Mouse (Mus musculus) mature B cell (primary cell): ENCODE measurements around the gene Arrdc5.

Experiments
- in situ Hi-C: fragments of 300-500 bp; cut with MboI; formaldehyde crosslinking; loops from 2 replicates; pipeline ENCODE4 v1.14.3; 2019

Arrdc5 gene

GRCm38 (mm10) chr17:56300186-56300585, at the start of gene Arrdc5:
Gene Arrdc5 (minus strand): TSS chr17:56300286.
- in situ Hi-C loops, result no loop called here

- in situ Hi-C loops, result no loop called here
Observed at GRCm38 (mm10) chr17:56348586-56348985, 48.5 kb upstream of the Arrdc5 start.

GRCm38 (mm10) chr17:56348128-56348527, 48.0 kb upstream of the Arrdc5 start:
- in situ Hi-C loops, result no loop called here

GRCm38 (mm10) chr17:56345364-56345763, 45.3 kb upstream of the Arrdc5 start:
- in situ Hi-C loops, result no loop called here

GRCm38 (mm10) chr17:56343466-56343865, 43.4 kb upstream of the Arrdc5 start:
- in situ Hi-C loops, result no loop called here

GRCm38 (mm10) chr17:56340717-56341116, 40.6 kb upstream of the Arrdc5 start:
- in situ Hi-C loops, result no loop called here

- in situ Hi-C loops, result no loop called here
Observed at GRCm38 (mm10) chr17:56338909-56339308, 38.8 kb upstream of the Arrdc5 start.

GRCm38 (mm10) chr17:56337791-56338190, 37.7 kb upstream of the Arrdc5 start:
- in situ Hi-C loops, result no loop called here

- in situ Hi-C loops, result no loop called here
Observed at GRCm38 (mm10) chr17:56337190-56337589, 37.1 kb upstream of the Arrdc5 start.

- in situ Hi-C loops, result no loop called here
Observed at GRCm38 (mm10) chr17:56332987-56333386, 32.9 kb upstream of the Arrdc5 start.

GRCm38 (mm10) chr17:56331256-56331655, 31.2 kb upstream of the Arrdc5 start:
- in situ Hi-C loops, result no loop called here

GRCm38 (mm10) chr17:56330345-56330744, 30.3 kb upstream of the Arrdc5 start:
- in situ Hi-C loops, result no loop called here

- in situ Hi-C loops, result no loop called here
Observed at GRCm38 (mm10) chr17:56329267-56329666, 29.2 kb upstream of the Arrdc5 start.

- in situ Hi-C loops, result no loop called here
Observed at GRCm38 (mm10) chr17:56326153-56327147, 26.4 kb upstream of the Arrdc5 start.

GRCm38 (mm10) chr17:56325450-56326152, 25.5 kb upstream of the Arrdc5 start, which contains the start of gene Kdm4b:
Gene Kdm4b (plus strand): TSS chr17:56326062.
- in situ Hi-C loops, result no loop called here

GRCm38 (mm10) chr17:56324419-56324818, 24.3 kb upstream of the Arrdc5 start:
- in situ Hi-C loops, result no loop called here

- in situ Hi-C loops, result no loop called here
Observed at GRCm38 (mm10) chr17:56309191-56309945, 9.3 kb upstream of the Arrdc5 start.

GRCm38 (mm10) chr17:56308088-56308487, 8.0 kb upstream of the Arrdc5 start:
- in situ Hi-C loops, result no loop called here

- in situ Hi-C loops, result no loop called here
Observed at GRCm38 (mm10) chr17:56305826-56306225, 5.7 kb upstream of the Arrdc5 start.

- in situ Hi-C loops, result no loop called here
Observed at GRCm38 (mm10) chr17:56305156-56305555, 5.1 kb upstream of the Arrdc5 start.

GRCm38 (mm10) chr17:56304718-56305117, 4.6 kb upstream of the Arrdc5 start:
- in situ Hi-C loops, result no loop called here
